Mouse (Mus musculus) bone marrow macrophage, adult 2 months (primary cell): ENCODE results near the gene Cntn2.

Experiments
- CTCF ChIP-seq: IDR thresholded peaks from 2 replicates; pipeline ENCODE4 v1.5.1; 2012; ENCODE audit warnings: low read depth, mild to moderate bottlenecking, low read length, moderate library complexity
- POLR2A ChIP-seq: IDR thresholded peaks from 2 replicates; pipeline ENCODE4 v1.6.1; 2012; ENCODE audit warnings: mild to moderate bottlenecking, low read depth, low read length, borderline replicate concordance

DNA sequence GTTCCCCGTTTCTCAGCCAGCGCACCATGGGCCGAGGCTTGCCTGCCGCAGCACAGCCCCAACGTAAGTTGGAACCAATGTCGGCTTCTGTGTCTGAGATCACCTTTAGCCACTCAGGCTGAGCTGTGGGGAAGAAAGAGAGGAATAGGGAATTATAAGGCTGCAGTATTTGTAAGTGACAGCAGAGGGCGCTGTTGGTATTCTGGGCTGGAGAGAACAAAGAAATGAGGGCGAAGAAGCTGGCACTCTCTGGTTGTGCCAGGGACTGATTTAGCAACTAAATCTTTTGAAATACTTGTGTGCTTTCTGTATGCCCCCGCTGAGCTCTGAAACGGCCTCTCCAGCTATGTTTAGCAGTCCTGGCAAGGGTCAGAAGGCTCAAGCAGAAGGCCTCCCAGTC is 17.2 kb downstream of the Cntn2 start:
- TF ChIP-seq CTCF (peak; percentile 56), POLR2A (no peak)
